Mouse (Mus musculus): ENCODE data around the gene Mtus2. TPM values are rescaled to one million over a fixed set of nuclear protein-coding genes. Genes with fewer than 3 reads are reported as not detected.

Mtus2 gene
- total and polyA plus RNA-seq, 3 experiments = 0.03 to 0.13 TPM; not detected in 1

- peak; percentile 9 for DNase-seq (ENCODE audit: extremely low read depth)
- Histone ChIP-seq H3K4me1 (ENCODE audit: control insufficient read depth in 1 of 2, insufficient read depth in 2 of 2) (no peaks in the 10 kb centered on the region), H3K4me3 (replicated peaks in 1 of 3; ENCODE audit: low read depth in 2 of 3, low read length in 2 of 3, poor library complexity in 1 of 3) (no peak overlapping the region), H3K9me3 (replicated peaks; ENCODE audit: low read length) (peaks cover 14% of the 10 kb centered on the region), H3K27me3 (replicated peaks) (peaks cover 6% of the 10 kb centered on the region), H3K79me2 (replicated peaks; ENCODE audit: control insufficient read depth, extremely low read depth, insufficient read depth, poor library complexity, severe bottlenecking) (no peaks in the 10 kb centered on the region), H3K27ac (ENCODE audit: insufficient read depth, low read depth) (no peak overlapping the region), H3K36me3 (replicated peaks in 1 of 2; ENCODE audit: control insufficient read depth in 1 of 2, insufficient read depth in 1 of 2, low read length in 1 of 2) (no peaks in the 10 kb centered on the region), H3K9ac (ENCODE audit: insufficient read depth, low read depth) (no peak overlapping the region), H3K4me2 (ENCODE audit: insufficient read depth, low read depth, poor library complexity, severe bottlenecking) (no peak overlapping the region)
- dilution Hi-C loops (cut with MboI; ENCODE audit: extremely low pct_ligation_motif_present, extremely low pct_unique_long_range_greater_than_20kb, low sequenced_read_pairs) (no loop called here), in situ Hi-C loops (cut with MboI; ENCODE audit: low pct_ligation_motif_present, low pct_unique_long_range_greater_than_20kb, low sequenced_read_pairs) (no loop called here)
- no peak for TF ChIP-seq NRF1 (IDR thresholded peaks at IDR 0.05; ENCODE audit: low read depth, low read length)
- peak in 1 of 2 experiments; percentile 44; a peak in 2 of 4 replicates for TF ChIP-seq CTCF (conservative IDR thresholded peaks at IDR 0.05 in 1 of 2, IDR thresholded peaks at IDR 0.05 in 1 of 2; ENCODE audit: low read depth in 2 of 2, low read length in 2 of 2)
Observed at GRCm38 (mm10) chr5:148236616-148237015, 279.5 kb downstream of the Mtus2 start.

- dilution Hi-C loops (cut with MboI; ENCODE audit: extremely low pct_ligation_motif_present, extremely low pct_unique_long_range_greater_than_20kb, low sequenced_read_pairs) (no loop called here), in situ Hi-C loops (cut with MboI; ENCODE audit: low pct_ligation_motif_present, low pct_unique_long_range_greater_than_20kb, low sequenced_read_pairs) (no loop called here)
- TF ChIP-seq RAD21 (IDR thresholded peaks at IDR 0.05; ENCODE audit: low read depth, low read length) (peak; percentile 80), CTCF (conservative IDR thresholded peaks at IDR 0.05 in 1 of 2, IDR thresholded peaks at IDR 0.05 in 1 of 2; ENCODE audit: low read depth in 2 of 2, low read length in 2 of 2) (peak; percentile 62 to 73; a peak in 3 of 4 replicates), SMC3 (IDR thresholded peaks at IDR 0.05; ENCODE audit: low read depth, low read length) (peak; percentile 52), NELFE (IDR thresholded peaks at IDR 0.05; ENCODE audit: low read depth, low read length) (0 out of 2 replicates have a peak, but pooled peaks have one; percentile 11), TCF12 (IDR thresholded peaks at IDR 0.05; ENCODE audit: low read depth, low read length) (no peak)
Observed at GRCm38 (mm10) chr5:148239067-148239466, 281.9 kb downstream of the Mtus2 start.

GRCm38 (mm10) chr5:148239757-148240156 is 282.6 kb downstream of the Mtus2 start:
- dilution Hi-C loops (cut with MboI; ENCODE audit: extremely low pct_ligation_motif_present, extremely low pct_unique_long_range_greater_than_20kb, low sequenced_read_pairs) (no loop called here), in situ Hi-C loops (cut with MboI; ENCODE audit: low pct_ligation_motif_present, low pct_unique_long_range_greater_than_20kb, low sequenced_read_pairs) (no loop called here)
- Histone ChIP-seq H3K27ac (ENCODE audit: insufficient read depth, low read depth) (no peak overlapping the region), H3K27me3 (replicated peaks) (peaks cover 1% of the 10 kb centered on the region), H3K4me2 (ENCODE audit: insufficient read depth, low read depth, poor library complexity, severe bottlenecking) (no peak overlapping the region), H3K4me1 (ENCODE audit: control insufficient read depth in 1 of 2, insufficient read depth in 2 of 2) (no peaks in the 10 kb centered on the region), H3K79me2 (replicated peaks; ENCODE audit: control insufficient read depth, extremely low read depth, insufficient read depth, poor library complexity, severe bottlenecking) (no peaks in the 10 kb centered on the region), H3K9me3 (replicated peaks; ENCODE audit: low read length) (peaks cover 10% of the 10 kb centered on the region), H3K36me3 (replicated peaks in 1 of 2; ENCODE audit: control insufficient read depth in 1 of 2, insufficient read depth in 1 of 2, low read length in 1 of 2) (no peaks in the 10 kb centered on the region), H3K4me3 (replicated peaks in 1 of 3; ENCODE audit: low read depth in 2 of 3, low read length in 2 of 3, poor library complexity in 1 of 3) (no peak overlapping the region), H3K9ac (ENCODE audit: insufficient read depth, low read depth) (no peak overlapping the region)
- TF ChIP-seq MAZ (IDR thresholded peaks at IDR 0.05; ENCODE audit: low read depth, low read length) = no peak
- TF ChIP-seq PAX5 (IDR thresholded peaks at IDR 0.05; ENCODE audit: low read length) = no peak
- no peak for DNase-seq (ENCODE audit: extremely low read depth)

More at GRCm38 (mm10) chr5:148239067-148239466, 281.9 kb downstream of the Mtus2 start:
- H3K4me1 ChIP-seq (ENCODE audit: control insufficient read depth in 1 of 2, insufficient read depth in 2 of 2) = no peaks in the 10 kb centered on the region
- peak; percentile 24 for DNase-seq (ENCODE audit: extremely low read depth)
- H3K27me3 ChIP-seq (replicated peaks) = peaks cover 1% of the 10 kb centered on the region
- H3K79me2 ChIP-seq (replicated peaks; ENCODE audit: control insufficient read depth, extremely low read depth, insufficient read depth, poor library complexity, severe bottlenecking) = no peaks in the 10 kb centered on the region
- no peak overlapping the region for H3K9ac ChIP-seq (ENCODE audit: insufficient read depth, low read depth)
- peaks cover 12% of the 10 kb centered on the region for H3K9me3 ChIP-seq (replicated peaks; ENCODE audit: low read length)
- H3K36me3 ChIP-seq (replicated peaks in 1 of 2; ENCODE audit: control insufficient read depth in 1 of 2, insufficient read depth in 1 of 2, low read length in 1 of 2) = no peaks in the 10 kb centered on the region
- H3K4me2 ChIP-seq (ENCODE audit: insufficient read depth, low read depth, poor library complexity, severe bottlenecking) = no peak overlapping the region
- no peak overlapping the region for H3K4me3 ChIP-seq (replicated peaks in 1 of 3; ENCODE audit: low read depth in 2 of 3, low read length in 2 of 3, poor library complexity in 1 of 3)
- H3K27ac ChIP-seq (ENCODE audit: insufficient read depth, low read depth) = no peak overlapping the region

Measured in CH12.LX (cell line).